Mouse (Mus musculus) right cerebral cortex, postnatal 4 days (tissue): ENCODE results near the gene Arap2.
A peak's percentile ranks its signal among the peaks of the same experiment; 100 is the strongest.
"Not testable (repeated sequence)": the region's sequence is repeated elsewhere in the genome, so short reads cannot be mapped to it uniquely, and the experiment has no call there.

Source experiments
- DNase-seq: peaks from one replicate; pipeline ENCODE4 v3.0.0-alpha.2; 2022

Gene Arap2

DNA sequence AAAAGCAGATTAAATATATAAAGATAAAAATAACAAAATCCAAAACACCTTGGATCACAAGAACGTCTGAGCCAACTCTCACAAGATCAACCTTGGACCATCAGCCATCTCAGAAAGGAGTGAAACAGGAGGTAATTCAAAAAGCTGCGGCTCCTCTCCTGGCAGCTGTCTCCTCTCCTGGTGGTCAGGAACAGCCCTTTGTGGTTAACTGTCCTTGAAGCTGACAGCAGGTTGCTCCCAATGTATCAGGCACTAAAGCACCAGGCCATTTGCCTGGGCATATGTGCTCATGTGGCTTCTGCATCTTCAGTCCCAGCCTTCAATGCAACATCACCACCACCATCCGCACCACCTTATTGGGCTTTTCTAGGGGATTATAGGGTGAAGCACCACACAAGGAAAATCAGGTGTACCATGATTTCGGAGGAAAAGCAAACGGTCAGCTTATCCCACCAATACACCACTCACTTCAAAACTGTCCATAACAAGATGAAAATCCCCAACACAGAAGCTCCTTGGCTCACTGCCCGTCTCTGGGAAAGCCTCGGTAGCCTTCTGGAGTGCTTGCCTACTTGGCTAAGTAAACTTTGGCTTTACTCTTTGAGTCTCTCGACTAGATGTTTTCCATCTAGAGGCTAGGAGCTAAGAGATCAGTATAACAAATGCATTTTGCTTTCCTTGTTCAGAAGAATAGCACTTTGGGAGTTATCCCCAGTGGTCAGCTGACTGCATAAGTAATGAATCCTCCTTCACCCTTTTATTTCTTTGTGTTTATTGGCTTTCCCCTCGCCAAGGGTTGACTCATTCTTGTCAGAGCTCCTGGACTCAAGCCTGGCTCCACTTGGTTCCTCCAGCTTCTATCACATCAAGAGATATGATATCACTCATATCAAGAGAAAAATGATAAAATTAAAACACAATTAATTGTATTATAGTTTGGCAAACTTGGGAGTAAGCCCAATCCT is 26.2 kb downstream of the Arap2 start:
- no peak for DNase-seq

DNA sequence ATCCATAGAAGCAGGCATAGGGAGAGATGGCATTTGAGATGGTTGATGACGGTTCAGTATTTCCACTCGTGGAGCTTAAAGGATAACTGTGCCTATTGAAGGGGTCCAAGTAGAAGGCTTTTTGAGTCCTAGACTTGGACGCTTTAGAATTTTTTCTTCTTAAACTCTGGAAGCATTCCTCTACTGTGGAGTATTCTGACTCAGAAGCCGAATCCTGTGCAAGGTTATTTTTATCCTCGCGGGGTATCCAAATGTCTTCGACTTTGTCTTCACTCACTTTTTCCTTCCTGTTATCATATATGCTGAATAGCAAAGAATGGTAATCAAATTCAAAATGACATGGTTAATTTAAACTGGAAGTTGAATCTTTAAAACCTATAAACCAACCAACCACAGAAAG is 35.4 kb downstream of the Arap2 start:
- not testable (repeated sequence) for DNase-seq

DNA sequence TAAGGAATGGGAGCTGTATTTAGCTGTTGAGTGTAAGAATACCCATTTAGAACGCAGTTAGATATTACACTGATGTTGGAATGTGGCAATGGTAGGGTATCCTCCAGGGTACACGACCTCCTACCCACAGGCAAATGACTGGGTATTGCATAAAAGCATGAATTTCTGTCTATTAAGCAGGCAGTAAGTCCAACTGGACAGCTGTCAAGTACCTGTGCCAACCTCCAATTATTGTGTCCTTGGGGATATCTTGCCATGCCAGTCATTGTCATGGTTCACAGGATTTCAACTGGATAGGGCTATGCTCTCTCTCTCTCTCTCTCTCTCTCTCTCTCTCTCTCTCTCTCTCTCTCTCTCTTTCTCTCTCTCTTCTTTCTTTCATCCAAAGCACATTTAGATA is 40.4 kb downstream of the Arap2 start:
- no peak for DNase-seq

DNA sequence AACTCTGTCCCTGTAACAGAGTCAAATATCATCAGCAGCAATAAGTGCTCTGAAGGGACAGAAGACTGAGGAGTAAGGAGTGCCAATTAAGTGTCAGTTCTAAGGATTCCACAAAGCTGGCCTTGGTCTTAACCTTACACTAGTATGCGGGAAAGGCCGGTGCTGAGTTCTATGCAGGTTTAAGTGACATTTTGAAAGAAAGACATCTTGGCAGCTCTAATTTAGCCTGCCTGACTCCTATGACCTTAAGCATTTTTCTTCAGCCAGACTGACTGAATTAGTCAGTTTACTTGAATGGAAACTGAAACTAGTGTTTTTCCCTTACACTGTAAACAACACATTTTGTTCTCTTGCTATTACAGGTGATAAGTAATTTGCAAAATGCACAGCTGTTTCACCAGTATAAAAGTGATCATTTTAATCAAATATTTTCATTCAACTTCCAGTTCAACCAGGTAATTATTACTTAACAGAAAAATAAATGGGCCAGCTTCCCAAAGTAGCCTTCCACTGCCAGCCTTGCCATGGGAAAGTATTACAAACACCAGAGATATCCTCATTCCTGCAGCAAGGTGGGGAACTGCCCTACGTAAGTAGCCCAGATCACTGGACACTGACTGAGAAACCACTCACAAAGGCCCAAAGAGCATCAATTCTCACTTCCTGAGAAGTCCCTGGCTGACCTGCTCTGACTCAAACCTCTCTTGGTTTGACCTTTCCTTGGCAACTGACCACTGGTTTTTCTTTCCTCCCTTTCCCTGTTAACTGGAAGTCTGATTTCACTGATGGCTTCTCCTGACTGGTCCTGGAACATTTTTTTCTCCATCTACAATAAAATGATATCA is 42.5 kb downstream of the Arap2 start:
- no peak for DNase-seq

DNA sequence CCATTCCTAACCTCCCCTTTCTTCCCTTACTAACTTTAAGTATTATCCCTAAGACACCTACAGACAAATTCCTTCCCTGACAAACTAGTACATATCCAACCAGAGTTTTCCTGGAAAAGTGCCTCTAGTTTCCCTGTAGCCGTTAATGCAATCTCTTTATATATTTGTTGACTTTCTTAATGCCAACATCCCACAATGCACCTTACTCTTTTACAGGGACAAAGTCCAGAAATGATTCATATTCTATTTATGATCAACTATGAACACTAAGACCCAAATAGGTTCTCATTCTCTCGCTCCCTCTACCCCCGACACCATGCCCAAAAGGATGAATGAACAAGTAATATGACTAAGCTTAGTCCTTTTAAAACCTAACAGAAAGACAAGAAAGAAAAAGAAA is 49.5 kb downstream of the Arap2 start:
- no peak for DNase-seq

DNA sequence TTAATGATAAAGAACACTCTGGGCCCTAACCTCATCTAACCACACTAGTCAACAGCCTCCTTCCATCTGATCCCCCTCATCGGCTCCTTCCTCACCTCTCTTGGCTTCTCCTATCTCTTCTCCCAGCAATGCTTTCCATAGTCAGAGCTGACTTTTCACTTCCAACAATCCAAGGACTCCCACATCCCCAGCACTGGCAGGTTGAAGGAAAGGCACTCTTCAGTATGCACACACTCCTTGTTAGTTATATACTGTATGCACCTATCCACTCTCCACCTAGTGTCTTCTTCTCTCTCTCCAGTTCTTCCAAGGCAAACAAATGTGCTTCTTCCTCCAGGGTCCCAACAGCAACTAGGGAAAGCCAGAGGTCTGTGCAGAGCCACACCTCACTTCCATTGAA is 50.0 kb downstream of the Arap2 start:
- DNase-seq = no peak

DNA sequence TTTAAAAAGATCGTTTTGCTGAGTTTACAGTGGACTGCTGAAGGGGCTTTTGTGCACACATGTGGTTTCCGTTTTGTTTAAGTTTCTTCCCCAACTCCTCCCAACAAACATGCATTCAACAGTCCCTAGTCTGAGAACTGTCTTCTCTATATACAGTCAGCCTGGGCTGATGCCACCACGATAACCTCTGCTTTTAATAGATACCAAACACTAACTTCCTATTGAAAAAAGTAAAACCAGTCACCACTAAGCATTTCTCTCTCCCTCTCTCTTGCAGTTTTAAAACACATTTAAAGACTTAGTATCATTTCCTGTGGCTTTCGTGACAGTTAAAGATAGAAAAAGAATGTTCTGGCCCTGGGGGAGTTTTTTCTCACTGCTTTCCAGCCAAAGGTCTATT is 50.5 kb downstream of the Arap2 start:
- no peak for DNase-seq

DNA sequence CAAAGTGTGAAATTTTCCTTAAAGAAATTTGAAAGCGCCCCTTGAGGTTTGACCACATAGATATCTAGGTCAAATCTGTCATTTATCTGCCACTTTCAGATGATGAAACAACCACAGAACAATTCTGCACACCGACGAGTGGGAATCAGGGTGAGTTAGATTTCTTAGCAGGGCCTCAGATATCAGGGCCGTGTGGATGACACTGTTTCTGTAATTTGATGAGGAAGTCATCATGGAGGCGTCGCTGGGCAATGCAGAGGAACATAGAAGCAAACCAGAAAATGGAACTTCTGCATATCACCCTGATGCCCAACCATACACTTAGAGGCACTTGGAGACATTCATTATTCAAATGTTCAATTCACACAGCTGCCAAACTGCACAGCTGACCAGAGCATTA is 55.0 kb downstream of the Arap2 start:
- no peak for DNase-seq

DNA sequence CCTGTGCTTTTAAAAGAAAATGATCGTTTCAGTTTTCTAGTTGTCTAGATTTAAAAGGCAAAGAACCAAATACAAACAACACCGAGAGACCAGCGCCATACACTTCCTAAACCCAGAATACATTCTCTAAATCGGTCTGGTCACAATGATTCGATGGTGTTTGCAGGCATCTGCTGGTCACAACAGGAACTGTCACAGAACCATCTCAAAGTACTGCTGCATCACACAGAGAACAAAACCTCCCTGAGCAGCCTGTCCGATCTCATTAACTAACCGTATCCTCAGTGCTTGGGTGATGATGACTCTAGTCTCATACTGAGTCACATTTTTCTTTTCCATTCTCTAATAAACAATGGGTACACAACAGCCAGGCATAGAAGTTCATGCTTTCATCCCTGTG is 59.1 kb downstream of the Arap2 start:
- DNase-seq = peak; percentile 32

DNA sequence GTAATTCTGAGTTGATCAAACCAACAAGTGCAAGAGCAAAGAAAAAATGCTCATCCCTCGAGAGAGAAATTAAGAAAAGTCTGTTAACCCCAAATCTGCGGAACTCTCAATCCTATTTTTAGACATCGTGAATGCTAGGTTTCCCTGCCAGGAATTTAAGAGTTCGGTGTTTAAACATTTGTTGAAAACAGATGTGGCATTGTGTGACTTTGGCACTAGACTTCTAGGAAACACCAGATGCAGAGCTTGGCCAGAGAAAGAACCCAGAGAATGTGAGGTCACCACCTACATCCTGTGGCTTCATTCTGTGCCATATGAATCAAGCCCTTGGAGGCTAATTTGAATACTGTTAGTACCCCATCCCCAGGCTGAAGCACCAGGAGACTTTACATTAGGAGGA is 76.0 kb downstream of the Arap2 start:
- no peak for DNase-seq

DNA sequence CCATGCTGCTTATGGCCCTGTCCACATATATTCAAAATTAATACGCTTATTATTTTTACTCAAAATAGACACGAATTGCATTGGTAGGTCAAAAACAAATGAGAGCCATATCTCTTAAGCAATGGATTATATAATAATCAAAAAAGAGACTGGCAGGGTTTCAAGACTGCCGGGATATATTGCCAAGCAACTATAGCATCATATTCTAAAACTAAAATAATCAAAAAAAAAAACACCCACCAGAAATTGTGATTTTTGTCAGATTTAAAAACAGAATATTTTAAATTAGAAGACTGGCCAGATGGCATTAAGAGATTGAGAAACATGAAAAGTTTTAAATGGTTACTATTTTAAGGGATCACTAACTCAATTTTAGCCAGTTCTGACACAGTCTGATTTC is 82.2 kb downstream of the Arap2 start:
- no peak for DNase-seq

DNA sequence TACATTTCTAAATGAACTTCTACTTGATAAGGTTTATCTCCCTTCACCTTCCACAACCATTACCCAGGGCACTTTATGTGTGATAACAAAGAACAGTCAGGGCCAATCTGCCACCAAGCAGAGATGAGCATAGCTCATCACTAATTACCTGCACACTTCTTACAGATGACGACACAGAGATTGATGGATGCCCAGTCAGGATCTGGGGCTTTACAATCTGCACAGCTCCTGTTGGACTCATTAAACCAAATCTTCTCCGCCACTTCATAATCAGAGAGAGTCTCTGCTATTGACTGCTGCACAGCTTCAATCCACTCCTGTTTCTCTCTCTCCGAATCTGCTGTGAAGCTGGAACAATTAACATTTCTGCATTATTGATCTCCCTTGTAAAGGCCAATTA is 82.8 kb downstream of the Arap2 start:
- DNase-seq = no peak

DNA sequence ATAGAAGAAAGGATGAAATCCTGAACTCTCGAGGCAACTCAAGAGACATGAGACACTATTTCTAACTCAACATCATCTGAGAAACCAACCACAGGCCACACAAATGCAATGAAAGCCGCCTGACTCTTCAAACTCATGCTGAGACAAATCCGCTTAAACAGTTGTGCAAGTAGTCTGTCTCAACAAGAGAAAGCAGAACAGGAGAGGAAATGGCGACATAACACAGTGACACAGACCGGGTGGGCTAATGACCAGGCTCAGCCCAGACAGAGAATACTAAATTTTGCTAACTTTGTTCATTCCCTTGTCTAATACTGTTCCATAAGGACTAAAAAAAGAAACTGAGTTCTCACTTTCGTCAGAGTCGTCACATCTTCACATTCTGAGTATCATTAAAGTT is 88.6 kb downstream of the Arap2 start:
- DNase-seq = no peak

DNA sequence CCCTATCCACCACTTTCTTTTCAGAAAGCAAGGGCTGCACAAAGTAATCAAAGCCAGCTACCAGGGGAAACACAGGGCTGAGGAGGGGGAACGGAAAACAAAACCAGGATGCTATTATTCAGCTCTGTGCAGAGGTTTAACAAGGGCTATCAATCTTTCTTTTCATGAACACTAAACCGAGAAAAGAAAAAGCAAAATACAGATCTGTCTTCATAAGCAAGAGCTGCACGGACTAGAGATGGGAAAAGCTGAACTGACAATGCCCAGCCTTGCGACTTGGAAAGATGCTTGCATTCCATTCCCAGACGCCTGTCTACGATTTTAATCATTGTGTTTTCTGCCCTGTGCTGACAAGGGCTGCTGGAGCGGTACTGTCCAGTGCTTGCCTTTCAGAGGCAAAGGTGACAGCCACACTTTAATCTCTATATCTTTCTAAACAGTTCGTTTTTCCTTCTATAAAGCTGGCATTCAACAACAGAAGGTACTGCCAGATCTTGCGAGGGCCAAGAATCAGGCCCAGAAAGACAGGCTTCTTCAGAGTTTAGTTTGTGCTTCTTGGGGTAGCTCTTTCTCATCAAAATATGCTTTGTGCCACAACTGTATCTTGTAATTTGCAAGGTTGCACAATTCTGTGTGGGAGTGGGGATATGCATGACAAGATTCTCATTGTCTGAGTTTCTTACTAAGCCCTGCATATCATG is 93.1 kb downstream of the Arap2 start:
- no peak for DNase-seq

DNA sequence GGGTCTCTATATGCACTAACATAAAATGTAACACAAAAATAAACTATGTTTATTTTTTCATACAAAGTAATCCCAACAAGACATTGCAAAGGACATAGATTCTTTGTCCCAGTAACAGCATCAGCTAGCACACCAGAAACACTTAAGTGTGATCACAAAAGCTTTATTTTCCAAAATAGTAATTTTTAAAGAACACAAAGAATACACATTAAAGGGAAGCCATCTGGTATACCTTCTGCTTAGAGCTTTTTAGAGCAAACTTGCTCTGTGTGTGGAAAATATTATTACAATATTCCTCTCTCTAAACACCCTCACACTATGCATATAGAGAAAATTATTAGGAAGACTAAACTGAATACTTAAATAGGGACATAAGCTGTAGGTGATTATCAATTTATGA is 100.6 kb downstream of the Arap2 start:
- no peak for DNase-seq

DNA sequence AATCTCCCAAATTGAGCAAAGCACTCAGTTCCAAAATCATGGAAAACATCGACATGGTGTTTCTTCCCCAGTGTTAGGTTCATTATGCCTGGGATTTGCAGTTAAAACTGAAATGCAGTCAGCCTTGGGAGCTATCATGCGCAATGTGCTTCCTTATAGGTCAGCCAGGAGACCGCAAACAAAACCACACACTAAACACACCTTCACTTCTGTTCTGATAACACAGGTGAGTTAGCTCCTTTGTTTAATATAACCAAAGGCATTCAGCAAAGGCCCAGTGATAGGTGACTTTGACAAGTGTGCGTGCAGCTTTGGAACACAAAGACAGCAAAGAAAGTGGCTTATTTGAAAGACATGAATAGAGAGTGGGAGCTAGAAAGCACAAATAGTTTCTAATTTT is 101.1 kb downstream of the Arap2 start:
- DNase-seq = no peak

DNA sequence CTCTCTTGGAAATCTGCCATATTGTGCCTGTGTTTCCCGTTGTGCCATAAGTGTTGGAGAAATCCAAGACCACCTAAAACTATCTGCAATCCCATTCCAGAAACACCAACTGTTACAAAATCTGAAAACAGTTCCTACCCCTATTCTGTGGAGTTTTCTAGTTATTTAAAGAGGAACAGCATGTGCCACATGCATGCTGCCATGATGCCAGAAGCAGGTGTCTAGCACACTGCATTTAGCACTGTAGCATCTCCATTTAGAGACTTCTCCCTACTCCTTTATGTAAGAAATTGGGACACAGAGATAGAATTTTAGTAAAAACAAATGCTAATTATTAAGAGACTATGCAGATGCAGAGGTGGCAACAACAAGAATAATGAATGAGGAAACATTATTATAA is 102.8 kb downstream of the Arap2 start:
- DNase-seq = no peak

DNA sequence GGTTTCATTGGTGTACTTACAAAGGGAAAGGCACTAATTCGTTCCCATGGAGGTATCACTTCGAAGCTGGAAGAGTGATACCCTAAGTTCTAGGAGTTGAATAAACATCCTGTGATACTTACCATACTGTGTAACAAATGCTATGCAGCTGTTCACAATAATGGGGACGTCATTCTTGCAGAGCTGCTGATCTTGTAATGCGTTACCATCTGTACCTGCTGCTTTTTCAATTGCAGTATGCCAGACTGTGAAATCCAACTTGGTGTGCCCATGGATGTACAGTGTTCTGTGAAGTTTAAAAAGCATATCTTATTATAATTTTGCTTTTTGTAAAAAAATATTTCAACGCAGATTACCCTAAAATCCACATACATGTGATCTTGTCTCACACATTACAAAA is 112.0 kb downstream of the Arap2 start:
- DNase-seq = no peak

DNA sequence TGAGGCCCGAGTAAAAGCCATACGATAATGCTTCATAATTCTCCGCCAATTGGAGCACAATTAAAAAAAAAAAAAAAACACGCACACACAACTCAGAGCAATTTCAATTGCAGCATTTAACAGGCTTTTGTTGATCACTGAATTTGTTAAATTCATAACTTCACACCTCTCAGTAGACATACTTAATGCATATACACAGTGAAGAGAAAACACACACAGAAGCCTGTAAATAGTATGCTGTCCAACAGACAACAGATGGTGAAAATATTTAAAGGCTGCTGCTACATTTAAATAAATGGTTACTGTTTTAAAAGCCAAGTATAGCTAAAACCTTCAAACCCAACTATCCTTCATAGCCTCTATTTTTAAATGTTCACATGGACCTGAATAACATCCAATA is 123.6 kb downstream of the Arap2 start:
- DNase-seq = no peak

DNA sequence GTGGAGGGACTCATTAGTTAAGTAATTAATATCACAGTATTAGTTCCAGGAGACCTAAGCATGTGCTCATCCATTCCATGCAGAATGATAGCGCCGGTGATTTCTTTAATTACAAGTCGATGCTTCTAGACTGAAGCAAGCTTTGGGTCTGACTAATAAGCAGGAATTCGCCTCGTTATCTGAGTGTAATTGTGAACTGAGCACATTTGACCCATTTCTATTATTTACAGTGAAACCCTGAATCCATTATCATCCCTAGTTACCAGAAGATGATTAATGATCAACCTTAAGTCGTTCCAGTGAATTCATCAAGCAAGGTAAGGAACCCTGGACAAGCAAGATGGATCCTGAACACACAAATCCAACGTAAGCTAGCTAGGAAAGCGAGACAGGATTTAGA is 125.5 kb downstream of the Arap2 start:
- DNase-seq = no peak

DNA sequence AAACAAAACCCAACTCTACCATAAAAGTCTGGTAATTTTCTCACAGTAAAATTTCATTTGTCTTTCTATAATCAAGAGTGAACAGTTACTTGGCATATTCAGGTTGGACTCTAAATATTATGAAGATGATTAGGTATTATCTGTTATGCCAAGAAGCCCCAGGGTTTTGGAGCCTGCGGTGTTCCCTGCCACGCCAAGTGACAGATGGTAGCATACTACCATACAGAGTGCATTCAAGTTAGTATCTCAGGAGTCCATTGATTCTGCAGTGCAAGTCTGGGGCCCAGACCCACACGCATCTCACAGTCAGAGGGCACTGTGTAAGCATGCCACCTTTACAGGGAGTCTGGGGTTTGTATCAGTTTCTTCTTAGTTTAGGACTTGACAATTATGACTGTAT is 129.6 kb downstream of the Arap2 start:
- no peak for DNase-seq

DNA sequence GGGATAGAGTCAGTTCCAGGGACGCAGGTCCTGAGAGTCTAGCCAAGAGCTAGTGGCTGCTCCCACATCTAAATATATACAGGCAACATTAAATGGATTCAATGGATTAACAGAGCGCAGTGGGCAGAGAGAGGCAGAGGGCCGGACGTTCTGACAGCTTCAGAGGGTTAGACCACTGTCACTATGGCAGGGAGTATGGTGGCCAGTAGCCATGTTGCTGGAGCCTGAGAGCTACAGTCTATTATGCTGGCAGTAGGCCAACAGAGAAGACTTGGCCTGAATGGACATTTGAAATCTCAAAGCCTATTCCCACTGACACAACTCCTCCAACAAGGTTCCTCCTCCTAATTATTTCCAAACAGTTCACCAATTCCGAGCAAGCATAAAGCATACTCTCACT is 137.1 kb downstream of the Arap2 start:
- no peak for DNase-seq

DNA sequence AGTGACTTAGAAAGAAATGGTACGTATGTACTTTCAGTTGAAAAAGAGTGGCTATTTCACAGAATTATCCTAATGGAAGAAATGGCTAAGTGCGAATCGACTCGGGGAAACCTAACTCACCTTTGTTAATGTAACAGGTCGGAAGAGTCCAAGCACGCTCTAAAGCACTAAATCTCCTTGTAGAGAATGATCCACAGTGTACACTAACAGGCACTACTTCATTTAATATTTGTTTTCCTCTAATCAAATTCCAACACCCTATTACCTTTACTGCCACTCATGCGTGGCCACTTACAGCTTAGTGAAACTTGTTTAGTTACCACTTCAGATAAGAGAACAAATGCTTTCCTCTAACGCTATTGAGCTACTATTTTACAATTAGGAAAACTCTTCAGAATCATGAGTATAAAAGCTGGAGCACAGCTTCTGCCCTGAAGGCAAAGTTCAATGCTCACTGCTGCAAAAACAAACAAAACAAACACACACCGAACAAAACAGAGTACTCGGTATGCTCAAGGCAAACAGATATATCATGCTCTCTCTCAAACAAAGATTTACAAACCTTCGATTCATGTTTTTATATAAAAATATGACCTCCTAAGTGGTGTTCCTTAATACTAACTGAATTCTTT is 143.0 kb downstream of the Arap2 start:
- no peak for DNase-seq
